Mouse (Mus musculus): ENCODE results near the gene Pidd1. TPM values are rescaled to one million over a fixed set of nuclear protein-coding genes. Genes with fewer than 3 reads are reported as not detected.

The Pidd1 gene
- polyA plus RNA-seq, 1 experiment from 2014 or later = 1.8 TPM

DNA sequence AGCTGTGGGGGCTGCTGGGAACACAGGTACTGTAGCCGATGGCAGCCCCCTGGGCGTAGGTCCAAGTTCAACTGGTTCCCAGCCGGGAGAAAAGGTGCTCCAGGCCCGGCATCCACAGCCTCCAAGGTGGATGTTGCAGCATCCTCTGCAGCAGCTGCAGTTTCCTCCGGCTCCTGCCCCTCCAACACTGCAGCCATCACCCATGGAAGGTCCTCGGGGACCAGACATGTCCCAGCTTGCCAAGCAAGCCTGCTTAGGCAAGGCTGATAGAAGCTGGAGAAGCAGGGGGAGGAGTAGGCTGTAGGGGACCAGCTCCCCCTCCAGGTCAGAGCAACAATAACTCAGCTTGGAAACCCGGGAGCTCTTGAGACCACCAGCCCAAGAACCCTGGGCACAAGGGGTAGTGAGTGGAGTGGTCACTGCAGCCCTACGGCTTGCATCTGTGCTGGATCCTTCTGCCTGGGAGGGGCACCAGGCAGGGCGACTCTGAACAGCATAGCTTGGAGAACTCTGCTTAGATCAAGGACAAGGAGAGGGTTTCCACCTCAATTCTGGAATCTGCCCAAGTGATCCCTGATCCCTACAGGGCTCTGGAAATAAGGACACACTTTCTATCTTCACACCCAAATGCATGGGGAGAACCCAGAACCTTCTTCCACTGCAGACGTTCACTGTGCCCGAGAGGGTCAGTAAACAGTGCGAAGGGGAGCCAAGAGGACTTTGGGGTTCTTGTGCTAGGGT is 574 bp downstream of the Pidd1 start:
- DNase-seq (ENCODE audit: low spot score) = no peak

DNA sequence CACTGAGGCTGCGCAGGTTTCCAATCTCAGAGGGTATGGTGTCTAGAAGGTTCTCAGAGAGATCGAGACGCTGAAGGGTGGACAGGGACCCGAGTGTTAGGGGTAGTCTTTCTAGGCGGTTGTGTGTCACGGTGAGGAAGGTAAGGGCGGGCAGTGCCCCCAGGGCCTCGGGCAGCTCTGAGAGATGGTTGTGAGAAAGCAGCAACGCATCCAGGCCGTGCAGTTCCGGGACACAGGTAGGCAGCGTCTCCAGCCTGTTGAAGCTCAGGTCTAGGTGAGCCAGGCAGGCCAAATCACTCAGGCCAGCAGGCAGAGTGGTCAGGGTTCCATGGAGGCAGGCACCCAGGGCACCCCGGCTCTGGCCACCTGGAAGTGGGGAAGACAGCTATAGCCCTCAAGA is 1.6 kb downstream of the Pidd1 start:
- Histone ChIP-seq H3K27ac (replicated peaks) (no peak overlapping the region), H3K4me2 (replicated peaks; ENCODE audit: low read depth) (no peak overlapping the region), H3K36me3 (ENCODE audit: control insufficient read depth, insufficient read depth, low read length) (no peaks in the 10 kb centered on the region), H3K4me1 (replicated peaks; ENCODE audit: control insufficient read depth, insufficient read depth) (peaks cover 4% of the 10 kb centered on the region; the same call in 1 of the 2 replicates), H3K9me3 (ENCODE audit: control insufficient read depth, low read length) (no peaks in the 10 kb centered on the region), H3K4me3 (ENCODE audit: low read depth, low read length) (no peak overlapping the region), H3K9ac (ENCODE audit: low read length) (no peak overlapping the region), H3K27me3 (ENCODE audit: control insufficient read depth, insufficient read depth, low read length) (no peaks in the 10 kb centered on the region)
- no peak for DNase-seq (ENCODE audit: low spot score)
- no peak for TF ChIP-seq CTCF (IDR thresholded peaks at IDR 0.05; ENCODE audit: low read depth)
- no peak for TF ChIP-seq EP300 (optimal IDR thresholded peaks at IDR 0.05)
- WGBS = 91% methylated on average over 13 of the region's 13 CpGs
- no peak for ATAC-seq (ENCODE audit: low FRiP score, low TSS enrichment)

More for the DNA sequence above, 574 bp downstream of the Pidd1 start:
- peaks cover 4% of the 10 kb centered on the region; the same call in 1 of the 2 replicates for H3K4me1 ChIP-seq (replicated peaks; ENCODE audit: control insufficient read depth, insufficient read depth)
- no peaks in the 10 kb centered on the region for H3K9me3 ChIP-seq (ENCODE audit: control insufficient read depth, low read length)
- H3K9ac ChIP-seq (ENCODE audit: low read length) = peak overlapping the region; percentile 53
- peak overlapping the region; percentile 78 for H3K4me2 ChIP-seq (replicated peaks; ENCODE audit: low read depth)
- H3K27me3 ChIP-seq (ENCODE audit: control insufficient read depth, insufficient read depth, low read length) = no peaks in the 10 kb centered on the region
- 13% methylated on average over 12 of the region's 12 CpGs for WGBS
- no peak for ATAC-seq (ENCODE audit: low FRiP score, low TSS enrichment)
- H3K27ac ChIP-seq (replicated peaks) = peak overlapping the region; percentile 61; the same call in 1 of the 2 replicates
- H3K36me3 ChIP-seq (ENCODE audit: control insufficient read depth, insufficient read depth, low read length) = no peaks in the 10 kb centered on the region
- peak overlapping the region; percentile 46 for H3K4me3 ChIP-seq (ENCODE audit: low read depth, low read length)
- TF ChIP-seq EP300 (optimal IDR thresholded peaks at IDR 0.05) (no peak), CTCF (IDR thresholded peaks at IDR 0.05; ENCODE audit: low read depth) (peak; percentile 64)

DNA sequence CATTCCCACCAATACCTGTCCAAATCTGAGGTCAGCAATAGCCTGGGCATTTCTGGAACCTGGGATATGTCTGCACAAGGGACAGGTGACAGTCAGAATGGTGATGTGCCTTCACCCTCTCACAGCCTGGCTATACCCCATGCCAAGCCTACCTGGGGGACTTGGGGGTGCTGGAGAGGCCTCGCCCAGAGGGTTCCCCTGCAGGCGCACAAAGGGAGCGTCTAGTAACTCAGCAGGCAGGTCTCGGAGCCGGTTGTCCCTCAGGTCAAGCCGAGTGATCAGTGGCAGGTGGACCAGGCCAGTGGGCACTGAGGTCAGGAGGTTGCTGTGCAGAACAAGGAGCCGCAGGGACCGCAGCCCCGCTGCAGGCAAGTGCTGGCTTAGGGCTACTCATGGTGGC is 2.4 kb downstream of the Pidd1 start:
- Histone ChIP-seq H3K36me3 (ENCODE audit: control insufficient read depth, insufficient read depth, low read length) (no peaks in the 10 kb centered on the region), H3K27ac (replicated peaks) (no peak overlapping the region), H3K4me1 (replicated peaks; ENCODE audit: control insufficient read depth, insufficient read depth) (peaks cover 7% of the 10 kb centered on the region; the same call in 1 of the 2 replicates), H3K27me3 (ENCODE audit: control insufficient read depth, insufficient read depth, low read length) (no peaks in the 10 kb centered on the region), H3K9me3 (ENCODE audit: control insufficient read depth, low read length) (no peaks in the 10 kb centered on the region), H3K4me2 (replicated peaks; ENCODE audit: low read depth) (no peak overlapping the region), H3K4me3 (ENCODE audit: low read depth, low read length) (no peak overlapping the region), H3K9ac (ENCODE audit: low read length) (no peak overlapping the region)
- 90% methylated on average over 9 of the region's 9 CpGs for WGBS
- DNase-seq (ENCODE audit: low spot score) (no peak), ATAC-seq (ENCODE audit: low FRiP score, low TSS enrichment) (no peak)
- no peak for TF ChIP-seq CTCF (IDR thresholded peaks at IDR 0.05; ENCODE audit: low read depth)
- TF ChIP-seq EP300 (optimal IDR thresholded peaks at IDR 0.05) = no peak

DNA sequence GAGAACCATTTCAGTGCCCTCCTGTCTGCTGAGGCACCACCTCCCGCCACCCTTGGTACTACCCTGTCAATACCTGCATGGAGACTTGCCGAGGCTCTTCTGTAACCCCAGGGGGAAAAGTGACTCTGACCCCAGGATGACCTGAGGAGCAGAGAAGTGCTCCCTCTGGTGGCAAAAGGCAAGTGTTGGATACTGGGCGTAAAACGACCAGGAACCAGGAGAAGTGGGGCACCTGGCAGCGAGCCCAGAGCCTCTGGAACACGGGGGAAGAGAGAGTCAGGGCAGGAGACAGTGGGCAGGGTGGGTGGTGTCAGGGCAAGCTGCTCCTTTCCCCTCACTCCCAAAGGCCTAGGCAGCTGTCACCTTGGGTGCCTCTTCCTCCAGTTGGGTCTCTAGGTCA is 3.2 kb downstream of the Pidd1 start:
- peaks cover 9% of the 10 kb centered on the region for H3K4me1 ChIP-seq (replicated peaks; ENCODE audit: control insufficient read depth, insufficient read depth)
- no peak overlapping the region for H3K9ac ChIP-seq (ENCODE audit: low read length)
- no peak overlapping the region for H3K27ac ChIP-seq (replicated peaks)
- no peak overlapping the region for H3K4me2 ChIP-seq (replicated peaks; ENCODE audit: low read depth)
- H3K9me3 ChIP-seq (ENCODE audit: control insufficient read depth, low read length) = no peaks in the 10 kb centered on the region
- no peak overlapping the region for H3K4me3 ChIP-seq (ENCODE audit: low read depth, low read length)
- ATAC-seq (ENCODE audit: low FRiP score, low TSS enrichment) (no peak), DNase-seq (ENCODE audit: low spot score) (peak; percentile 68)
- TF ChIP-seq EP300 (optimal IDR thresholded peaks at IDR 0.05) = no peak
- peak; percentile 87 for TF ChIP-seq CTCF (IDR thresholded peaks at IDR 0.05; ENCODE audit: low read depth)
- H3K36me3 ChIP-seq (ENCODE audit: control insufficient read depth, insufficient read depth, low read length) = no peaks in the 10 kb centered on the region
- no peaks in the 10 kb centered on the region for H3K27me3 ChIP-seq (ENCODE audit: control insufficient read depth, insufficient read depth, low read length)
- 28% methylated on average over 6 of the region's 6 CpGs for WGBS

DNA sequence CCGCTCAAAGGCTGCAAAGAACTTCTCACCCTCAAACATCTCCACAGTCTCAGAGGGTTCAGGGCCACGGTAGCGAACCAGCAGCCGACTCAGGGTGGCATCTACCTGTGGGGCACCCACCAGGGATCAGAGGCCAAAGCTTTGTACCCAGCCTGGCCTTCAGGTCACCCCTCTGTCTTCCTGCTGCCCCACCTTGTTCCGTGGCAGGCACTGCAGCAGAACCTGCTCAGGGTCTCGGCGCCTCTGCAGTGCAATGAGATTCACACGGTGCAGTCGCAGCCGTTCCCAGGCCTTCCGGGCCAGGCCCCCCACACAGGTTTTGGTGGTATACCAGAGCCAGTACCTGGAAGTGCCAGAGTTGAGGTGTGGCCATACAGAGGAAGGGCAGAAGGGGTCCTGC is 4.0 kb downstream of the Pidd1 start:
- ATAC-seq (ENCODE audit: low FRiP score, low TSS enrichment) (no peak), DNase-seq (ENCODE audit: low spot score) (no peak)
- Histone ChIP-seq H3K27ac (replicated peaks) (no peak overlapping the region), H3K9ac (ENCODE audit: low read length) (no peak overlapping the region), H3K9me3 (ENCODE audit: control insufficient read depth, low read length) (no peaks in the 10 kb centered on the region), H3K4me2 (replicated peaks; ENCODE audit: low read depth) (no peak overlapping the region), H3K36me3 (ENCODE audit: control insufficient read depth, insufficient read depth, low read length) (no peaks in the 10 kb centered on the region), H3K4me3 (ENCODE audit: low read depth, low read length) (no peak overlapping the region), H3K4me1 (replicated peaks; ENCODE audit: control insufficient read depth, insufficient read depth) (peaks cover 9% of the 10 kb centered on the region), H3K27me3 (ENCODE audit: control insufficient read depth, insufficient read depth, low read length) (no peaks in the 10 kb centered on the region)
- 95% methylated on average over 11 of the region's 11 CpGs for WGBS
- TF ChIP-seq EP300 (optimal IDR thresholded peaks at IDR 0.05) = no peak

DNA sequence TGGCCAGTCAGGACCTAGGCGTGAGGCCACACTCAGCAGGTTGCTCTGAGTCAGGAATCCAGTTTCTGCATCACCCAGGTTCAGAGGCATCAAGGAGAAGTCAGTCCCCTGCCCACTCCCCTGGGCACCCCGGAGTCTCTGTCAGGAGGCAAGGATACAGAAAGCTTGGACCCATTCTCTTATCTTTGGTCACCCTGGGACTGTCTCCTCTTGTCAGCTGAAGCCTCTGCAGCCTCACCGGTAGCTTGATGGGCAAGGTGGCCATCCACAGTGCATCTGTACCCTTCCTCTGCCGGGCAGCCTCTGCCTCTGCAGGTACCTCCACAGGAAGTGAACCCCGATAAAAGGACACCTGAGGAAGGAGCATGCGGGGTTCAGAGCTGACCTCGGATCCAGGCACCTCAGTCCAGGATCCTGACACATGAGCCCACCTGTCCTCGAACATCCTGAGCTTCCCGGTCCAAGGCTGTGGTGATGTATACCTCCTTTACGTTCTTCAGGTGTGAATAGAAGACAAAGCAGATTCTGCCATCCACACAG is 4.6 kb downstream of the Pidd1 start:
- Histone ChIP-seq H3K4me2 (replicated peaks; ENCODE audit: low read depth) (no peak overlapping the region), H3K4me1 (replicated peaks; ENCODE audit: control insufficient read depth, insufficient read depth) (peaks cover 9% of the 10 kb centered on the region), H3K27ac (replicated peaks) (no peak overlapping the region), H3K36me3 (ENCODE audit: control insufficient read depth, insufficient read depth, low read length) (no peaks in the 10 kb centered on the region), H3K4me3 (ENCODE audit: low read depth, low read length) (no peak overlapping the region), H3K27me3 (ENCODE audit: control insufficient read depth, insufficient read depth, low read length) (no peaks in the 10 kb centered on the region), H3K9me3 (ENCODE audit: control insufficient read depth, low read length) (no peaks in the 10 kb centered on the region), H3K9ac (ENCODE audit: low read length) (no peak overlapping the region)
- no peak for DNase-seq (ENCODE audit: low spot score)
- TF ChIP-seq EP300 (optimal IDR thresholded peaks at IDR 0.05) (no peak), CTCF (IDR thresholded peaks at IDR 0.05; ENCODE audit: low read depth) (no peak)
- ATAC-seq (ENCODE audit: low FRiP score, low TSS enrichment) = no peak
- WGBS = 93% methylated on average over 10 of the region's 10 CpGs
